Mouse (Mus musculus): ENCODE data around the gene Gdi1. TPM values are rescaled to one million over a fixed set of nuclear protein-coding genes. Genes with fewer than 3 reads are reported as not detected.
A peak's percentile ranks its signal among the peaks of the same experiment; 100 is the strongest.

Gdi1 gene
- total RNA-seq (2017) = 87.9 to 106 TPM (median 93.3 TPM) in 3 replicates

DNA sequence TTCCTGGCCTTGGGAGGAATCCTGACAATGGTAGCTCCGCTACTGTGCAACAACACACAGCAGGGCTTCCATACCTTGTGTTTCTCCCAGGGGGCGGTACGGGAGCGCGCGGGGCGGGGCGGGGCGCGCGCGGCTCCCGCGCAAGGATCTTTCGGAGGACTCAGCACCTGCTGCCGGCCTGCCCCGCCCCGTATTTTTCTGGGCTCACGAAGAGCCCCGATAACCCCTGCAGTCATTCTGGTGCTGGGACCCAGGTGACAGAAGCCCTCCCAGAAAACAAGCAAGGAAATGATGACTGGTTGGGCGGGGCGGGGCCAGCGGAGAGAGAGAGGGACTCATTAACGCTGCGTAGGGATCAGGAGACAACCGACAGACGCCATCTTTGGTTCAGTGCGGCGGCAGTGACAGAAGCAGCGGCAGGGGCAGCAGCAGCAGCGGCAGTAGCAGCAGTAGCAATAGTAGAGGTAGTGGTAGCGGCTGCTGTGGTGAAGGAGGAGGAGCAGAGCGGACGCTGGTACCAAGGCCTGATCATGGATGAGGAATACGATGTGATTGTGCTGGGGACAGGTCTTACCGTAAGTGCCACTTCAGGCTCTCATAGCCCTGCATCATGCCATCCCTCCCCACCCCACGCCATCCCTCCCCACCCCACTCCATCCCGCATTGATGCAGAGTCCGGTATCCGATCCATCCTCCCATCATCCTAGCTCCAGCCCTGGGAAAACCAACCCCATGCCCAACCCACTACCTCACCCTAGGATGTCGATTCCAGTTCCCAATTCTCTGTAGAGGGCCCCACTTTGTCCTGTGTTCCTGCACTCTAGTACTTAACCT, at the start of gene Gdi1:
Gene Gdi1 (plus strand): TSS at position 132 of the 834 bp plus-strand sequence.
- ATAC-seq (replicated peaks; ENCODE audit: insufficient number of reproducible peaks, low FRiP score, low TSS enrichment, poor library complexity, severe bottlenecking) = peak; percentile 85

DNA sequence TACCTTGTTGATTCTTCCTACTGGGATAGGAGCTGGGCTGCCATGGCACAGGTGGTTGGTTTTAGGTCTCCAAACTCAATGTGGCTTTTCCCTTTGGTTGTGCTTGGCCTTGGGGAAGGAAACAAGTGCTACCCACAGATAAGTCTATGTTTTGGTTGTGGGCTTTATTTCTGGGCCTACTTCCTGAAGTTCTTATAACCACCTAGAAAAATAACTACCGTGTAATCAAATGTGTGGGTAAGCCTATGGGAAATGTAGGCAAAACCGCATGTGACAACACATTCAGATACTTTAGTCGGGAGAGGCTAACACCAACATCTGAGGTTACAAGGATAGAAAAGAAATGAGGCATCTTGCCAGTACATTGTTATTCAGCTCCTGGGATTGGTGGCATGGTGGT, 47.1 kb upstream of the Gdi1 start:
- no peak for ATAC-seq (replicated peaks; ENCODE audit: insufficient number of reproducible peaks, low FRiP score, low TSS enrichment, poor library complexity, severe bottlenecking)

DNA sequence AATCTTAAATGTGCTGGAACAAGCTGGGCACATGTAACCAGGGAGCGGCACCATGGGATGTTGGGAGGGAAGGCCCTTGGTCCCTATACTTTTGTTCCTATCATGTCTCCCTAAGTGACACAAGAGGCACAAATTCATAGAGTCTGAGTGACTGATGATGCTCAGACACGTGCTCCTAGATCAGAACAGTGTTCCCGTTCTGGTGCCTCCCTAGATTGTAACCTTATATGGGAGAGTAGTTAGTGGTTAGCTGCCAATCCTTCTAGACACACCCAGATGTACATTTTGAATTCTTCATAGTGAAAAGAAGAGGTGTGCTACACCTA, 35.1 kb upstream of the Gdi1 start:
- peak; percentile 33; the same call in 1 of the 2 replicates for ATAC-seq (replicated peaks; ENCODE audit: insufficient number of reproducible peaks, low FRiP score, low TSS enrichment, poor library complexity, severe bottlenecking)

DNA sequence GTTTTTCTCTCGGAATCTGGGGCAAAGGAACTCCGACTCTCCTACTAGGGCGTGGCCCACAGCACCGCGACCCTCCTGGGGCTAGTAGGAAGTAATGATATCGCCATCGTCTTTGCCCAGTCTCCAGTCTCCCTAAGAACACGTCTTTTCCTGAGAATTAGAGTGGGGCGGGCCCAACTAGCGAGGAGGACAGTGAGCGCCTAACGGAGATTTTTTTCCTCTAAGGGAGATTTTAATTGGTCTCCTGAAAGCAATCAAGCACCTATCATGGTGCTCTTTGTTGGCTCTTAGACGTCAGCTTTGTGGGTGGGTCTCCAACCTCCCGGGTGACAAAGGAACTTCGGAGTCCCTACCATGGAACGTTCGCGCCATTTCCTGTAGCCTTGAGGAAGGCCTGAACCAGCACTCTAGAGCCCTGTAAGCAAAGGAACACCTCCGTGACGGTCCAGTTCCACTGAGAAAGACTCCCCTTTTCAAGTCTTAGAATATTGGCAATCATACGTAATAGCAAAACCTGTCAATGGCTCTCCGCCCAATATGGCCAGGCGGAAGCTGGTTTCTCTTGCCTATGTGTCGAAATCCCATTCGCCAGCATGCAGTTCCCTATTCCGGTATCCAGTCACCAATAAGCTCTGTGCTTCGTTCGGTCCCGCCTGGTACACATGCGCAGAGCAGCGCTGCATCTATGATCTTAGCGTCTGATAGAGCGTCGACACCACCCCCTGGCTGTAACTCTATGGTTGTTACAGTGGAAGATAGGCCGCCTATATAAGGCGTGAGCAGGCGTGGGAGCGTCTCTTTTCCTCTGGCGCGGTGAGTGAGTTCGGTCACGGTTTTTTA, 34.5 kb upstream of the Gdi1 start, which contains the start of gene Rpl10:
Gene Rpl10 (plus strand): TSS at position 751 of the 840 bp plus-strand sequence.
- ATAC-seq (replicated peaks; ENCODE audit: insufficient number of reproducible peaks, low FRiP score, low TSS enrichment, poor library complexity, severe bottlenecking) = peak; percentile 92

DNA sequence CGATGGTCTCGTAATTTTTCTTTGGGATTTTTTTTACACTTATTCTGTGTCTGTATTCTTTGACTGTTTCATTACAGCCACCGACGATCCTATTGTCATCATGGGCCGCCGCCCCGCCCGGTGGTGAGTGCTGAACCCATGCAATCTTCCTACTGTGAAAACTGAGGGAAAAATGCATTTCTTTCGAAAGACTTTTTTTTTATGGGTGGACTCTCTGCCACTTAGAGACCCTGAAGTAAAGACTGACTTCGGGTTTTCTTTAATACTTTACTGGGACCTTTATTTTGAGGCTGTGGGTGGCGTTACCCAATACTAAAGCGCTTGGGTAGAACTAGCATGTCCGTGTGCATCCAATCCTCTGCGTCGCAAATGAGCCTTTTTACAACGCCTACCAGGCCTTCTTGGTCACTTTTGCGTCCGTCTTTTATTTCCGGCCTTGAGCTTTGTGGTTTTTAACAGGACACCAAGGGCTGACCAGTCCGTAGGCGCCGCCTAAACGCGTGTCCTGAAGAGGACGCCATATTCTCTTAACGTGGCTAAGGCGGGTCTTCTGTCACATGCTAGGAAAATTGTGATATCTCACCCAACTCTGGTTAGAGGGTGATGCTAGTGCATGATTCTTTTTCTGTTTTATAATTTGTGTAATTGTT, 33.8 kb upstream of the Gdi1 start:
- ATAC-seq (replicated peaks; ENCODE audit: insufficient number of reproducible peaks, low FRiP score, low TSS enrichment, poor library complexity, severe bottlenecking) = peak; percentile 19; the same call in 1 of the 2 replicates

DNA sequence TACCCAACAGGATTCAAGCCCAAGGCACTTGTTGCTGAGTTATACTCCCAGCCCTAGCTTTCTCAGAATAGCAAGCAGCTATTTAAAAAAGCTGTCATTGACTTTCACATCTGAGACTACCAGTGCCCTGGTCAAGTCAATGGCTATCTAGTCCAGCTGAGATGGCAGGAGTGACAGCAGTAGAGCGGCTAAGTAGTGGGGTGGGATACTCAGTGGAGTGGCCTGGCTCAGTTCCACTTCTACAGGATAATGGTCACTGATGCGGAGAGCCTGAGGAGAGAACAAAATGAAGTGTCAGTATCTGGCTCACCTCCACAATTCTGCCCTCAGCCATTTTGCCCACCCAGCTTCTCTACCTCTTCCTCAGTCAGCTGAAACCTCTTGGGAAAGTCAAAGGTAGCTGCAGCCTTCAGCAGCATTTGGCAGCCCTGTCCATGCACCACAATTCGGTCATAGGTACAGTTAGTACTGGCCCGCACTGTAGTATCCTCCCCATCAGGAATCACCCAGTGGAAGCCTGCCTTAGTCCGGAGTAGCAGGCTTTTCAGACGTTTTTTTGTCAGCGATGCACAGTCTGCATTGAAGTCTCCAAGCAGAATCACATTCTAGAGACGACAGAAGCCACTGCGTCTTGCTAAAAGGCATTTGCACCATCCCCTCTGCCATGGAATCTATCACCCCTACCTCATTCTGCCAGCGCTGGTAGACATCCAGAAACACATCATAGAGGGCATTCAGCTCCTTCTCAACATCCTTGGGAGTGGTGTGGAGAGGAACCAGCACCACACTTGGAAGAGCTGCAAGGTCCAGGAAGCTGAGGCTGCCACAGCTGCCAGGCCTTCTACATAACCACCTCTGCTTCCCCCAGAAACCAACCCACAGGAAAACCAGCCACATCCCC, 31.1 kb upstream of the Gdi1 start:
- no peak for ATAC-seq (replicated peaks; ENCODE audit: insufficient number of reproducible peaks, low FRiP score, low TSS enrichment, poor library complexity, severe bottlenecking)

DNA sequence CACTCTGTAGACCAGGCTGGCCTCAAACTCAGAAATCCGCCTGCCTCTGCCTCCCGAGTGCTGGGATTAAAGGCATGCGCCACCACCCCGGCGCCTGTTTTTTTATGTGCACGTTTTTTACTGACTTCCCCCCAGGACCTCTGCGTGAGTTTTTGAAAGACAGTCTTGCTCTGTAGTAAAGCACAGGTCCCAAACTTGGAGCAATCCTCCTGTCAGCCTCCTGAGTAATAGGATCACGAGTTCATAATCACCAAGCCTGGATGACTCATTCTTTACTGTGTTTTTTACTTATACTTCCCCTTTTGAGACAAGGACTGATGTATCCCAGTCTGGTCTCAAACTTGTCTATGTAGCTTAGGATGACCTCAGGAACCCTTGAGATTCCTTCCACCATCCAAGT, 26.9 kb upstream of the Gdi1 start:
- peak; percentile 65 for ATAC-seq (replicated peaks; ENCODE audit: insufficient number of reproducible peaks, low FRiP score, low TSS enrichment, poor library complexity, severe bottlenecking)

DNA sequence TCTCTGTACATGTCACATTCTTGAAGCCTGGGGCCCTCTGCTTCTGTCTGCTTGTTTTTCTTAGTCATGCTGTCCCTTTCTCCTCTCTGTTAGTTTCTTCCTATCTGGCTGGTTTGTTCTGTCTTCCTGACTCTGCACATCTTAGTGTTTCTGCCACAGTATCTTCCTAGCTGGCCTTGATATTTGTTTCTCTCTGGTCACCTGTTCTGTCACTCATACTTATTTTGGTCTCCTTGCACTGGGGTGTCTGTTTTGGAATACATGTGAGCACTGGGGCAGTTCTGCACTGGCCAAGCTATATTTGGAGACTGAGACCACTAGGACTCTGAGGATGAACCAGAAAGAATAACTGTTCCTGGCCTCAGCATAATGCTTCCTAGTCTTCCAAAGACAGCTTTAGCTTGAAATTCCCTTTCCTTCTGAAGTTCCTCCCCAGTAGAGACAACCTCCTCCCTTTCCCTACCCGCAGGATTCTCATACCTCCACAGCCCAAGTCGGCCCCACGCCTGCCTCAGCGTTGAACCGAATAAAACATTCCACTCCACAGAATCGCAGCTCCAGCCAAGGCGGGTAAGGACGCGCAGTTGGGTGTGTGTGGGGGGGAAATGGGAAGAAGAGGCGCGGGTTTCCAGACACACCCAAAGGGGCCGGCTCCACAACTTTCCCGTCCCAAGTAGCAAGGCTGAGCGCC, 23.6 kb upstream of the Gdi1 start:
- ATAC-seq (replicated peaks; ENCODE audit: insufficient number of reproducible peaks, low FRiP score, low TSS enrichment, poor library complexity, severe bottlenecking) = no peak

DNA sequence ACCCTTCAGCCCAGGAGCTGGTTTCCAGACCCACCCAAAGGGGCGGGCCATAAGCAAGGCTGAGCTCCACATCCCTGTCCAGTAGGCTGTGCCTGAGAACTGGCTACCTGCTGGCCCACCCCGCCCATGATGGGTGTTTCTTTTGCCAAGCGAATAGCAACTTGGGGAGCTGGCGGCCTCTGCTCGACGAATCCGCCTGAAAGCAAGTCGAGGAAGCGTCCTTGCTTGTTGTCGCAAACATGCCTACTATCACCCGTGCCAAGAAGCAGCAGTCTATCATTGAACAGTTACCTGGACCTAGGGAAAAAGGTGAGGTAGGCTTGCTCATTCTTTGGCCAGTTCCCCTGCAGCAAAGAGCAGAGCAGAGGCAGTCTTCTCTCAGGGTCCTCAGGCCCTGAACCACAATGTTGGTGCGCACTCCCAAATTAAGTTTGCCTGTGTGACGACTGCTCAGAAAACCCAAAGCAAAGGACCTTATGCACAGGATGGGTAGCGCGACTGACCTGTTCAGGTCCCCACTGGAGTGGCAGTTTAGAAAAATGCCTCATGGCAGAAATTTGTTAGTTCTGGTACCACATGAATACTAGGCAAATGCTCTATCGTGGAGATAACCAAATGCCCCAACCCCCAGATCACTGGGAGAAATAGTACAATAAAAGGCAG, 22.9 kb upstream of the Gdi1 start, which contains the start of the genes Taz and Dnase1l1:
Gene Taz (plus strand): TSS at position 181 of the 663 bp plus-strand sequence.
Gene Dnase1l1 (minus strand): TSS at position 606 of the 663 bp plus-strand sequence.
- ATAC-seq (replicated peaks; ENCODE audit: insufficient number of reproducible peaks, low FRiP score, low TSS enrichment, poor library complexity, severe bottlenecking) = peak; percentile 75

DNA sequence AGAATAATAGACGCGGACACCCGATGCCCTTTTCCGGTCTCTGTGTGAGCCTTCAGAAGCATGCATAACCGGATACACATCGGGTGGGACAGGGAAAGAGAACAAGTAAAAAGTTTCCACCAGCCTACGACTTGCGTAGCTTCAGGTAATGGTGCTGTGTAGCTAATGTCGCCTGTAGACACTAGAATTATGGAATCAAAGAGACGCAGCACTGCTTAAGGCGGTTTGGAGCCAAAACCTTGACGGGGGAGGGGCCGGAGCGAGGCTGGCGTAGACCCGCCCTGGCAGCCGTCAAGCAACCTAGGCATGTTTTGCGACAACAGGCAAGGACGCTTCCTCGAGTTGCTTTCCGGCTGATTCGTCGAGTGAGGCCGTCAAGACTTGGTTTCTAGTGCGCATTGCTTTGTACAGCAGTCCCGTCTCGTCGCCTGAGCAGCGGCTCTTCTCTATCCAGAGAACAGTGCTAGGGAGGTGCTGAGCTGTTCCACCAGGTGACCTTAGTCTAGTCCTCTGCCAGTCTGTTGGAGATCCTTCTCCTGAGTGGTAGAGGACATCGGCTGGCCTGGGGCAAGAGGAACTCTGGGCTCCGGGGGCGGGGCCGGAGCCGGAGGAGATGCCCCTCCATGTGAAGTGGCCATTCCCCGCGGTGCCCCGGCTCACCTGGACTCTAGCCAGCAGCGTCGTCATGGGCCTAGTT, 22.3 kb upstream of the Gdi1 start:
- peak; percentile 89 for ATAC-seq (replicated peaks; ENCODE audit: insufficient number of reproducible peaks, low FRiP score, low TSS enrichment, poor library complexity, severe bottlenecking)

DNA sequence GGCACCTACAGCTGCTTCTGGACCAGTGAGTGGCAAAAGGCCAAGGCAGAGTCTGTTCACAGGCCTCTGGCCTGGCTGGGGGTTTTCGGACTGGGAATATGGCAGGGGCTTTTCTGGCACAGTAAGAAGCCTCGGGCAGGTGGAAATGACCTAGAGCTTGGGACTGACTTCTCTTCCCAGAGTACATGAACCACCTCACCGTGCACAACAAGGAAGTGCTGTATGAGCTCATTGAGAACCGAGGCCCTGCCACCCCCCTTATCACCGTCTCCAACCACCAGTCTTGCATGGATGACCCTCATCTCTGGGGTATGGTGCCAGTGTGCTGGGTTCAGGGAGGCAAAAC, 21.7 kb upstream of the Gdi1 start:
- ATAC-seq (replicated peaks; ENCODE audit: insufficient number of reproducible peaks, low FRiP score, low TSS enrichment, poor library complexity, severe bottlenecking) = no peak

DNA sequence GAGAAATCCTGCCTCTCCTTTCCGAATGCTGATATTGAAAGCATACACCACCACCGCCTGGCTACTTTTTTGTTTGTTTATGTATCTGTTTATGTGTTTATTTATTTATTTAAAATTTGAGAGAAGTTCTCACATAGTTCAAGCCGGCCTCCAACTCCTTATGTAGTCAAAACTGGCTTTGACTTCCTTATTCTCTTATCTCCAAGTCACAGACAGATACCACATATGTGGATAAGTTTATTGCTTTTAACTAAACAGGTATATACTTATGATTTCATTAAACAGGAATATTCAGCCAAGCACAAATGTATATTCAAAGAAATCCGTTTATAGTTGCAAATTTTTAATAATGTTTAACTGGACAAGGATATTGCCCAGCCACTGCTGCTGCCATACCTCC, 11.4 kb upstream of the Gdi1 start:
- ATAC-seq (replicated peaks; ENCODE audit: insufficient number of reproducible peaks, low FRiP score, low TSS enrichment, poor library complexity, severe bottlenecking) = no peak

DNA sequence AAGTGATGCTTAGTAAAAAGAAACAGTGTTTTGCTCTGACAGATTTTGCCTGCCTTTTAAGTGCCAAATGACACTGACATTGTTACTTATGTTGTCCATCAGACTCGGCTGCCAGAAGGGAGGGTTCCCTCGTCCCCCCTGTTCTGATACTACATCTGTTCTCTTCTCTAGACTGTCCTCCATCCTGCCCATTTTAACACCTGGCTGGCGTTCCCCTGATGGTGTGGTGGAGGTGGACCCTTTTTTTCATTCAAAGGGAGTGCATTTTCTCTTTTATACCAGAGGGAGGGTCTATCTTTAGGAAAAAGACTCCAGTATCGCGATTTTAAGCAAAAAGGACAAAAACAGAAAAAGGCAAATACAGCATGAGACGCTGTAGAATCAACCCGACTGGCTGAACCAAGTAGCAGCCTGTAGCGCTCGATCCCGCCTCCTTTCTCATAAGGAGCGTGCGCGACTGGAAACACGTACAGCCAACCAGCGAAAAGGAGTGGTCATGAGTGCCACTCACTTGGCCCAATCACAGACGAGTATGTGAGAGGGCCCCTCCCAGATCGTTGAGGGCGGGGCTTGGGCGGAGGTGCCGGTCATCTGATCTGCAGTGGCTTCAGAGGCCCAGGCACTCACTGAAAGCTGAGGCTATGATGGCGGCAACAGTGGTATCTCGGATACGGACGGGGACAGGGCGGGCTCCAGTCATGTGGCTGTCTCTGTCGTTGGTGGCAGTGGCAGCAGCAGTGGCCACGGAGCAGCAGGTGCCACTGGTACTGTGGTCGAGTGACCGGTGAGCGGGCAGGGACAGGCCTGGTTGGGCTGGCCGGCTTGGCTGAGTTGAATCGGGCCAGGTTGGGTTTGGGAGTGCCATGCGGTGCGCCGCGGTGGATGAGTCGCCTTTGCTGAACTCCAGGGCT, 8.0 kb upstream of the Gdi1 start, which contains the start of gene Atp6ap1:
Gene Atp6ap1 (plus strand): TSS at position 560 of the 911 bp plus-strand sequence.
- ATAC-seq (replicated peaks; ENCODE audit: insufficient number of reproducible peaks, low FRiP score, low TSS enrichment, poor library complexity, severe bottlenecking) = peak; percentile 99

DNA sequence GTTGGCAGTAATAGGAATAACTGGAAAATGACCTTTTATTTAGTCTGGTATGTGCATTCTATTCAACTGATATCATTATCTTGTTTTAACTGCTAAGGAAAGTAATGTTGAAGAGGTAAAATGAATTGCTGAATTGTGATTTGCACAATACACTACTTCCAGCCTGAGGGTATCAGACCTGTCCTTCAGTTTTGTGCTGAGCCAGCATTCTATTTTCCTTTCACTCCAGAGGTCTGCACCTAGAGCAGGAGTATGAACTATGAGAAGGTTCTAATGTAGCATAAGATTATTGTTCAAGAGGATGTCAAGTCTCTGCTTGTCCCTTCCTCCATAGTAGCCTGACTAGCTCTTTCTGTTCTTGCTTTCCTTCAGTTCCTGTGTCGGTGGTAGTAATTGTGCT, 6.5 kb upstream of the Gdi1 start:
- no peak for ATAC-seq (replicated peaks; ENCODE audit: insufficient number of reproducible peaks, low FRiP score, low TSS enrichment, poor library complexity, severe bottlenecking)

DNA sequence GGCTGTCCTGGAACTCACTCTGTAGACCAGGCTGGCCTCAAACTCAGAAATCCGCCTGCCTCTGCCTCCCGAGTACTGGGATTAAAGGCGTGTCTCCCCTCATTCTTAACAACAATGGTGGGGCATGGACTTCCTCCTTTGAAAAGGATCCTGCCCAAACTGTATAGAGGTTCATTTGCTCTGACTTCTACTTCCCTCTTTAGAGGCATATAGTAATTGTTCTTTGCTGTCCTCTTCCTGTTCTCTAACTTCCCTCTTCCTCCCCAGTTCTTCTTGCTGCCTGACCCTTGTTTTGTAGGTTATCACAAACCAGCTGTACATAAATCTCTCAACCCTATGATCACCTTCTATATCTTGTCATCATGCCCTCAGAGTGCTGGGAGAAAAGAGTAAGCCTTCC, 5.1 kb upstream of the Gdi1 start:
- ATAC-seq (replicated peaks; ENCODE audit: insufficient number of reproducible peaks, low FRiP score, low TSS enrichment, poor library complexity, severe bottlenecking) = peak; percentile 61

Measured in monocyte, adult 5-6 weeks (primary cell).